Mouse (Mus musculus): ENCODE measurements at regions not wholly inside any gene's neighbourhood (a gene's known extent, or its start where the extent isn't known, plus 50 kb on each side); places are given as distances from the start of the nearest gene placed in this dataset.

DNA sequence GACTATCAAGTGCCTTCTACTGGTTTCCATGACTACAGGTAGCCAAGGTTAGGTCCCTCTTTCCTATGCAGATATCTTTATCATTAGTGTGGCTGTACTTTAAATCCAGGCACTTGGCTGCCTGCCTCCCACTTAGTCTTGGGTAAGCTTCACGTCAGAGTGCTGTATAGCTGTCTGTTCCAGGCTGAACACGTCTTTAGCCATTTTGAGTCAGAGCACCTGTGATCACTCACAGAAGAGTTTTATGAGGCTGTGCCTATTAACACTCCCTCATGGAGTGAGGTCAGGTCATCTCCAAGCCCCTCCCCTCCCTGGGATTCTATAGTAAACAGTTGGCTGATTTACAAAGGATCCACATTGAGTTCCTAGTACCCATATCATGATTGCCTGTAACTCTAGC is 322.0 kb downstream of the Rps6kc1 start:
- DNase-seq (ENCODE audit: low spot score) = no peak
- Histone ChIP-seq H3K4me2 (ENCODE audit: low read depth, low read length, severe bottlenecking) (no peak overlapping the region), H3K4me3 (ENCODE audit: low read depth, low read length) (no peak overlapping the region), H3K4me1 (replicated peaks; ENCODE audit: control insufficient read depth, insufficient read depth, low read length) (no peaks in the 10 kb centered on the region), H3K27me3 (ENCODE audit: control insufficient read depth, insufficient read depth, low read length) (no peaks in the 10 kb centered on the region), H3K27ac (ENCODE audit: low read depth, low read length) (no peak overlapping the region), H3K36me3 (ENCODE audit: control insufficient read depth, insufficient read depth, low read length) (no peaks in the 10 kb centered on the region), H3K9me3 (ENCODE audit: control insufficient read depth, low read length) (no peaks in the 10 kb centered on the region), H3K9ac (ENCODE audit: low read length) (no peak overlapping the region)
- 71% methylated on average over 2 of the region's 2 CpGs for WGBS
- no peak for ATAC-seq (replicated peaks; ENCODE audit: low FRiP score)

DNA sequence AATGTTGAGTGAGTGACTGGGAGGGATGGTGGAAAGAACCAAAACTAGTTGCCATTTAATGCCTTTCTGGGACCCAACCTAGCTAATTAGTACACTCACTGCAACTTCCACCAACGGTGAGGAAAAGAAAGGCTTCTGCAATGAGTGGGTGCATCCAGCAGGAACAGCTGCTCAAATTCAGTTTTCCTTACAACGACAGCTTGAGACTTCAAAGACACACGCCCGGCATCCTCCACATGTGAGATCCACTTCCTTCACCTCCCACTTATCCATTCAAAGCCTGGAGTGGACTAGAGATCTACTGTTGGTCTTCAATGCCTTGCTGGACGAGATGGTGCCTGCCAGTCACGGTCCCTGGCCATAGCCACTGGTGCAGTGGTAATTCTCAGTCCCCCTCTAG is 328.3 kb downstream of the Rps6kc1 start:
- Histone ChIP-seq H3K9me3 (ENCODE audit: control insufficient read depth, low read length) (no peaks in the 10 kb centered on the region), H3K27ac (ENCODE audit: low read depth, low read length) (no peak overlapping the region), H3K27me3 (ENCODE audit: control insufficient read depth, insufficient read depth, low read length) (no peaks in the 10 kb centered on the region), H3K36me3 (ENCODE audit: control insufficient read depth, insufficient read depth, low read length) (no peaks in the 10 kb centered on the region), H3K4me1 (replicated peaks; ENCODE audit: control insufficient read depth, insufficient read depth, low read length) (no peaks in the 10 kb centered on the region), H3K9ac (ENCODE audit: low read length) (no peak overlapping the region), H3K4me3 (ENCODE audit: low read depth, low read length) (no peak overlapping the region), H3K4me2 (ENCODE audit: low read depth, low read length, severe bottlenecking) (no peak overlapping the region)
- 79% methylated on average over 6 of the region's 6 CpGs for WGBS
- no peak for DNase-seq (ENCODE audit: low spot score)
- no peak for ATAC-seq (replicated peaks; ENCODE audit: low FRiP score)

DNA sequence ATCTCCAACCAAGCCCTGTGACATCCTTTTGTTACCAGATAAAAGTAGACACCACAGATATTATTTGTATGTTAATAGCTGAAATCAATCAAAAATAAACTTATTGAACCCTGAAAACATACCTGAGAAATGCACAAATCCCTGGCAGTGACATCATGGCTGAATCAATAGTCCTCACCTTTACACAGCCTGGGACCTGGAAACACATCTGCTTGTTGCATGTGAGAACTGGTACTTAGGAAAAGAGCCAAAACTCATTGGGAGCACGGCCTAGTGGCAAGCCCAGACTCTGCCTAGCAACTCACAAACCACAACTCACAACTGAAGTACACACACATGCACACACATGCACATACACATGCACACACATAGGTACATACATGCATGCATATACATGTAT is 330.9 kb downstream of the Rps6kc1 start:
- Histone ChIP-seq H3K4me2 (ENCODE audit: low read depth, low read length, severe bottlenecking) (no peak overlapping the region), H3K9me3 (ENCODE audit: control insufficient read depth, low read length) (no peaks in the 10 kb centered on the region), H3K4me1 (replicated peaks; ENCODE audit: control insufficient read depth, insufficient read depth, low read length) (no peaks in the 10 kb centered on the region), H3K27ac (ENCODE audit: low read depth, low read length) (no peak overlapping the region), H3K4me3 (ENCODE audit: low read depth, low read length) (no peak overlapping the region), H3K9ac (ENCODE audit: low read length) (no peak overlapping the region), H3K36me3 (ENCODE audit: control insufficient read depth, insufficient read depth, low read length) (no peaks in the 10 kb centered on the region), H3K27me3 (ENCODE audit: control insufficient read depth, insufficient read depth, low read length) (no peaks in the 10 kb centered on the region)
- DNase-seq (ENCODE audit: low spot score) (no peak), ATAC-seq (replicated peaks; ENCODE audit: low FRiP score) (no peak)
- 91% methylated on average over 1 of the region's 1 CpGs for WGBS

DNA sequence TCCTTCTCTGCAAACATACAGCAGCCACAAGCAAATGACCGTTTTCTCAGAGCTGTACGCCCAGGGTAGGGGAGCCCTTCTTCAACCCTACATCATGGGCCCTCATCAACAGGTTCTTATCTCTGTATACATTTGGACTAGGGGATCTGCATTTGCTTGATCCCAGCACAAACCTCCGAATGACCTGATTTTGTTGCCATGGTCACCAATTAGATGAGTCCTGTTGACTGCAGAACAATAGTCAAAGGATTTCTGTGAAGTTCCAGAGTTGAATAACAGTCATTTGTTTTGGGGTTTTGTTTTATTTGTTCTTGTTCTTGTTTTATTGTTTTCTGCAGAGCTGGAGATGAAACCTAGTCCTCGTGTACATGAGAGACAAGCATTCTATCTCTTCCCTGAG is 340.6 kb downstream of the Rps6kc1 start:
- Histone ChIP-seq H3K9me3 (ENCODE audit: control insufficient read depth, low read length) (no peaks in the 10 kb centered on the region), H3K36me3 (ENCODE audit: control insufficient read depth, insufficient read depth, low read length) (no peaks in the 10 kb centered on the region), H3K27ac (ENCODE audit: low read depth, low read length) (no peak overlapping the region), H3K4me1 (replicated peaks; ENCODE audit: control insufficient read depth, insufficient read depth, low read length) (no peaks in the 10 kb centered on the region), H3K9ac (ENCODE audit: low read length) (no peak overlapping the region), H3K27me3 (ENCODE audit: control insufficient read depth, insufficient read depth, low read length) (no peaks in the 10 kb centered on the region), H3K4me3 (ENCODE audit: low read depth, low read length) (no peak overlapping the region), H3K4me2 (ENCODE audit: low read depth, low read length, severe bottlenecking) (no peak overlapping the region)
- no peak for DNase-seq (ENCODE audit: low spot score)
- no peak for ATAC-seq (replicated peaks; ENCODE audit: low FRiP score)
- WGBS = 62% methylated on average over 4 of the region's 4 CpGs

DNA sequence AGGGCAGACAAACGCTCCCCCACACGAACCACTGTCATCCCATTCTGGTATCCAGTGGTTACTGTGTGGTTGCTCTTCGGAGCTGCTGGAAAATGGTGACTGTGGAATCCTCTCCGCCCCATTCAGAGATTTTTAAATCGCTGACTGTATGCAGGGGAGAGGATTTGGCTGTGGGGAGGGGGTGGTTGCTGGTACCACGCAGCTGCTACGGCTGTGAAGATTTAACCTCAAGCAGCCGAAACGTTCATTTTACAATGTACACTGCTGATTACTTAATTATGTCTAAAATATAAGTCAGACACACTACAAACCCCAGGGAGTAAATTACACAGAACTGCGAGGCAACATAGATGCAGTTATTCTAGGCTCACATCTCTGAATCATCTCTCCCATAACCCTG is 341.0 kb downstream of the Rps6kc1 start:
- Histone ChIP-seq H3K4me3 (ENCODE audit: low read depth, low read length) (no peak overlapping the region), H3K4me2 (ENCODE audit: low read depth, low read length, severe bottlenecking) (no peak overlapping the region), H3K4me1 (replicated peaks; ENCODE audit: control insufficient read depth, insufficient read depth, low read length) (no peaks in the 10 kb centered on the region), H3K27ac (ENCODE audit: low read depth, low read length) (no peak overlapping the region), H3K9ac (ENCODE audit: low read length) (no peak overlapping the region), H3K9me3 (ENCODE audit: control insufficient read depth, low read length) (no peaks in the 10 kb centered on the region), H3K36me3 (ENCODE audit: control insufficient read depth, insufficient read depth, low read length) (no peaks in the 10 kb centered on the region), H3K27me3 (ENCODE audit: control insufficient read depth, insufficient read depth, low read length) (no peaks in the 10 kb centered on the region)
- WGBS = 82% methylated on average over 10 of the region's 10 CpGs
- ATAC-seq (replicated peaks; ENCODE audit: low FRiP score) = no peak
- DNase-seq (ENCODE audit: low spot score) = no peak

DNA sequence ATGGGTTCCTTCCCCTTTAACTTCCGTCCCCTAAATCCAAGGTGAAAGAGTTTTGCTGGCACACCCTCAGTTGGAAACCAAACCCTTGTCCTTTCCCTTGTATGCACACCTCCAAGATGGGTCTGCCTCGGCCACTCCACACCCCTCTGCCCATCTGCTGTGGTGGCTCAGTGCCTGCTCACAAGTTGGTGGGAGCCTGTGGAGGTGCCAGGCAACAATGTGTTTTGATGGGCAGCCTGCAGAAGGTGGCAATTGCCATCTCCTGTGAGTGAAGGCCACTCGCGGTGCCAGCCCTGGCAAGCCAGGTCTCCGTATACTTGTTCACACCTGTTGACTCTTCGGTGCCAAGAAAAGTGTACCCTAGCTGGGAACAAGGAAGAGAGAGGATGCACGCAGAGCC is 344.8 kb downstream of the Rps6kc1 start:
- H3K9ac ChIP-seq (ENCODE audit: low read length) = no peak overlapping the region
- H3K27ac ChIP-seq (ENCODE audit: low read depth, low read length) = no peak overlapping the region
- ATAC-seq (replicated peaks; ENCODE audit: low FRiP score) (no peak), DNase-seq (ENCODE audit: low spot score) (no peak)
- no peak overlapping the region for H3K4me2 ChIP-seq (ENCODE audit: low read depth, low read length, severe bottlenecking)
- H3K27me3 ChIP-seq (ENCODE audit: control insufficient read depth, insufficient read depth, low read length) = no peaks in the 10 kb centered on the region
- H3K9me3 ChIP-seq (ENCODE audit: control insufficient read depth, low read length) = no peaks in the 10 kb centered on the region
- no peaks in the 10 kb centered on the region for H3K4me1 ChIP-seq (replicated peaks; ENCODE audit: control insufficient read depth, insufficient read depth, low read length)
- H3K4me3 ChIP-seq (ENCODE audit: low read depth, low read length) = no peak overlapping the region
- H3K36me3 ChIP-seq (ENCODE audit: control insufficient read depth, insufficient read depth, low read length) = no peaks in the 10 kb centered on the region
- 88% methylated on average over 7 of the region's 7 CpGs for WGBS

DNA sequence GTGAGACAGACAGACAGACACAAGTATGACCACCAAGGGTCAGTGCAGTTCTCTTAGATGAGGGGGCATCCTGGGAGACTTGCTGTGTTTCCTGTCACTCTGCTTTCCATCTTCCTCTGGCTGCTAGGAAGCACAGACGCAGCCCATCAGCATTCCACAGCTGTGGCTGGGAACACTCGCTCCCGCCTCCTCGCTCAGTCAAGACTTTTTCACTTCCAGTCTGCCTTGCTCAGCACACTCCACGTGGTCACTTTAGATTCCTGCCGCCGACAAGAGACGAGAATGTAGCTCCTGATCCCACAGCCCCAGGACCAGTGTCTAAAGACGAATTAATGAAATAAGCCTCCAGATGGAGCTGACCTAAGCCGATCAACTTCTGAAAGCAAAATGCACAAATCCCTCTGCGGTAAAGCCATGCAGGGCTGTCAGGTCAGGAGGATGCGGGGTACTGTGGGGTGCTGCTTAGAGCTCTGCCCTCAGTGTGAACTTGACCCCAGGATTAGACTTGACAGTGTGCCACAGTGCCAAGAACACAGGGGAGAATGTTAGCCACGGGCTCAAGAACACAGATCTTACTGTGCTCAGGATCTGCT is 348.6 kb downstream of the Rps6kc1 start:
- 36% methylated on average over 13 of the region's 13 CpGs for WGBS
- Histone ChIP-seq H3K4me2 (ENCODE audit: low read depth, low read length, severe bottlenecking) (no peak overlapping the region), H3K4me1 (replicated peaks; ENCODE audit: control insufficient read depth, insufficient read depth, low read length) (no peaks in the 10 kb centered on the region), H3K9ac (ENCODE audit: low read length) (no peak overlapping the region), H3K4me3 (ENCODE audit: low read depth, low read length) (no peak overlapping the region), H3K9me3 (ENCODE audit: control insufficient read depth, low read length) (no peaks in the 10 kb centered on the region), H3K27ac (ENCODE audit: low read depth, low read length) (no peak overlapping the region), H3K36me3 (ENCODE audit: control insufficient read depth, insufficient read depth, low read length) (no peaks in the 10 kb centered on the region), H3K27me3 (ENCODE audit: control insufficient read depth, insufficient read depth, low read length) (no peaks in the 10 kb centered on the region)
- no peak for ATAC-seq (replicated peaks; ENCODE audit: low FRiP score)
- no peak for DNase-seq (ENCODE audit: low spot score)

DNA sequence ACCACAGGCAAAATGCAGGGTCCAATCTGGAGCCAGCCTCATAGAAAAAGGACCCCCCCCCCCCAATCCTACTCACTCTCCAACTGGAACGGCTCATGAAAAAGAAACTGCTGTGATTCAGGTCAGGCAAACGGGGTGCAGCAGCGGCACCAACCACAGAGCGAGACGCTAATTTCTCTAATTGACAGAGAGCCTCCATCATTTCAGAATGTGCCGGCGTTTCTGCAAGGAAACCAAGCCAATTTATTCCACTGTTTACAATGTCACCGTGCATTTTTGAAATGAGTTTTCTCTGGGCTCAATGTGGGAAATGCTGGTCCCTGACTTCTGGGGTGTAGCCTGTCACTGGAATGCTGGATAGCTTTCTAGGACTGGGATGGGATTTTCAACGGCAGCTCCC is 351.5 kb downstream of the Rps6kc1 start:
- Histone ChIP-seq H3K27me3 (ENCODE audit: control insufficient read depth, insufficient read depth, low read length) (no peaks in the 10 kb centered on the region), H3K27ac (ENCODE audit: low read depth, low read length) (no peak overlapping the region), H3K4me3 (ENCODE audit: low read depth, low read length) (no peak overlapping the region), H3K4me1 (replicated peaks; ENCODE audit: control insufficient read depth, insufficient read depth, low read length) (no peaks in the 10 kb centered on the region), H3K9me3 (ENCODE audit: control insufficient read depth, low read length) (no peaks in the 10 kb centered on the region), H3K9ac (ENCODE audit: low read length) (no peak overlapping the region), H3K36me3 (ENCODE audit: control insufficient read depth, insufficient read depth, low read length) (no peaks in the 10 kb centered on the region), H3K4me2 (ENCODE audit: low read depth, low read length, severe bottlenecking) (no peak overlapping the region)
- WGBS = 72% methylated on average over 9 of the region's 9 CpGs
- ATAC-seq (replicated peaks; ENCODE audit: low FRiP score) = no peak
- no peak for DNase-seq (ENCODE audit: low spot score)

DNA sequence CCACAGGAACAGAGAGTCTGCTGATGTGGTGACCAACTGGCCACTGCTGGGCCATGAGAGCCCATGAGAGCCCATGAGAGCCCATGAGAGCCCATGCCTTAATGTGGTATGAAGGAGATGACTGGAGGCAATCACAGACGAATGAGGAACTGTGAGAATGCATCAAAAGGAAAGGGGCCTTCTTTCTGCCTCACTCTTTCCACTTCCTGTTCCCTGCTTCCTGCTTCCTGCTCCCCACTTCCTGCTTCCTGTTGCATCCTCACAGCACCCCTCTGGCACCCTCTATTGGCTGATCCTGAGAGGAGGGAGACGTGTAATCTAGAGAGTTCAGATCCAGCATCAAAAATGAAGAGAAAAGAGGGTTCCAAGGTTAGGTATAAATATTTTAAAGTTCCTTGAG is 369.7 kb downstream of the Rps6kc1 start:
- H3K27ac ChIP-seq (ENCODE audit: low read depth, low read length) = no peak overlapping the region
- WGBS = 56% methylated on average over 2 of the region's 2 CpGs
- no peaks in the 10 kb centered on the region for H3K36me3 ChIP-seq (ENCODE audit: control insufficient read depth, insufficient read depth, low read length)
- ATAC-seq (replicated peaks; ENCODE audit: low FRiP score) (no peak), DNase-seq (ENCODE audit: low spot score) (no peak)
- H3K4me3 ChIP-seq (ENCODE audit: low read depth, low read length) = no peak overlapping the region
- H3K9me3 ChIP-seq (ENCODE audit: control insufficient read depth, low read length) = no peaks in the 10 kb centered on the region
- H3K4me2 ChIP-seq (ENCODE audit: low read depth, low read length, severe bottlenecking) = no peak overlapping the region
- no peaks in the 10 kb centered on the region for H3K27me3 ChIP-seq (ENCODE audit: control insufficient read depth, insufficient read depth, low read length)
- H3K4me1 ChIP-seq (replicated peaks; ENCODE audit: control insufficient read depth, insufficient read depth, low read length) = no peaks in the 10 kb centered on the region
- no peak overlapping the region for H3K9ac ChIP-seq (ENCODE audit: low read length)
